Mouse (Mus musculus) embryo, embryonic 10 days (tissue): ENCODE data around the gene Kremen1.

Experiments
- DNase-seq: peaks from one replicate; pipeline ENCODE4 v3.0.0-alpha.2; 2015; ENCODE audit warnings: low spot score

The Kremen1 gene

GRCm38 (mm10) chr11:5215401-5216187, 45.8 kb downstream of the Kremen1 start:
- DNase-seq, result no peak

GRCm38 (mm10) chr11:5214483-5215040, 46.8 kb downstream of the Kremen1 start:
- no peak for DNase-seq

GRCm38 (mm10) chr11:5203054-5203453, 58.3 kb downstream of the Kremen1 start:
- DNase-seq, result no peak

- no peak for DNase-seq
These were observed 59.3 kb downstream of the Kremen1 start for GRCm38 (mm10) chr11:5201799-5202680.

GRCm38 (mm10) chr11:5199879-5200278, 61.5 kb downstream of the Kremen1 start:
- no peak for DNase-seq

- no peak for DNase-seq
These were observed 64.3 kb downstream of the Kremen1 start for GRCm38 (mm10) chr11:5197068-5197467.

- no peak for DNase-seq
These were observed 64.8 kb downstream of the Kremen1 start for GRCm38 (mm10) chr11:5196583-5196982.

- DNase-seq, result no peak
These were observed 67.8 kb downstream of the Kremen1 start for GRCm38 (mm10) chr11:5193576-5193881.

GRCm38 (mm10) chr11:5192840-5193575, 68.3 kb downstream of the Kremen1 start:
- DNase-seq, result no peak

- DNase-seq, result no peak
These were observed 69.3 kb downstream of the Kremen1 start for GRCm38 (mm10) chr11:5192084-5192516.

- DNase-seq, result peak; percentile 30
These were observed 72.0 kb downstream of the Kremen1 start for GRCm38 (mm10) chr11:5189239-5189933.

GRCm38 (mm10) chr11:5188170-5188569, 73.2 kb downstream of the Kremen1 start:
- no peak for DNase-seq

- DNase-seq, result no peak
These were observed 76.5 kb downstream of the Kremen1 start for GRCm38 (mm10) chr11:5184832-5185231.

- DNase-seq, result no peak
These were observed 77.1 kb downstream of the Kremen1 start for GRCm38 (mm10) chr11:5184250-5184649.

GRCm38 (mm10) chr11:5182870-5183269, 78.5 kb downstream of the Kremen1 start:
- no peak for DNase-seq

GRCm38 (mm10) chr11:5181850-5182404, 79.4 kb downstream of the Kremen1 start:
- peak; percentile 88 for DNase-seq

GRCm38 (mm10) chr11:5179391-5179790, 82.0 kb downstream of the Kremen1 start:
- no peak for DNase-seq

- DNase-seq, result no peak
These were observed 84.2 kb downstream of the Kremen1 start for GRCm38 (mm10) chr11:5177171-5177570.

- no peak for DNase-seq
These were observed 84.7 kb downstream of the Kremen1 start for GRCm38 (mm10) chr11:5176685-5177084.

GRCm38 (mm10) chr11:5175866-5176265, 85.5 kb downstream of the Kremen1 start:
- no peak for DNase-seq

- no peak for DNase-seq
These were observed 86.2 kb downstream of the Kremen1 start for GRCm38 (mm10) chr11:5175141-5175540.
